Mouse (Mus musculus): ENCODE results near the gene Fam81b.

Fam81b gene

DNA sequence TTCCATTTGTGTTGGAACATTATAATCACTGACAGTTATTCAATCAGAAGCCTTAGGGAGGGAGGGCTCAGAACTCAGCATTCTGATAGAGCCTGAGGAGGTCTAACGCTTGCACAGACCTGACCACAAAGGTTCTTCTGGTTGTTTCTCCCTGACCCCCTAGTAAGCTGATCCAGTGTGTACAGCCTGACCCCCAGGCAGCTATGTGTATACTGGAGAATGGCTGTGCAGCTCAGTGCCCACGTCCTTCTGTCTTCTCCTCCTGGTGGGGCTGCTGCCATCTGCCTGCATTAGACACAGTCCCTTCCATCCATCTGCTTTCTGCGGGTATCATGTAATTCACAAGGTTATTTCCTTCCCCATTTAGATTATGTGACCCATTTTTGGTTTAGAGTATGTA, 115.7 kb downstream of the Fam81b start:
- DNase-seq = peak; percentile 73 to 80

DNA sequence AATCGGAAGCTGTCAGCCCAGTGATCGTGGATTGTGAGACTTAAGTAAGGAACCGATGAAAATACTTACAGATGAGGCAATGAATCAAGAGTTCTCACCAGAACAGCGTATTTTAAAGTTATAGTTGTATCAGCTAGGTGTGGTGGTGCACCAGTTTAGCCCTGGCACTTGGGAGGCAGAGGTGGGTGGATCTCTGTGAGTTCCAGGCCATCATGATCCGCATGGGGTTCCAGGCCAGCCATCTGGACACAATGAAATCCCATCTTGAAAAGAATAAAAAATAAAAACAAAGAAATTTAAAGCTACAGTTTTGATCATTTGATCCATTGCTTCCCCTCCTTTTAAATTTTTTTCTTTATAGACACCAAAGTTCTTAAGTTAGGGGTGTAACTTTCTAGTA, 117.2 kb downstream of the Fam81b start:
- peak; percentile 50 to 51 for DNase-seq

DNA sequence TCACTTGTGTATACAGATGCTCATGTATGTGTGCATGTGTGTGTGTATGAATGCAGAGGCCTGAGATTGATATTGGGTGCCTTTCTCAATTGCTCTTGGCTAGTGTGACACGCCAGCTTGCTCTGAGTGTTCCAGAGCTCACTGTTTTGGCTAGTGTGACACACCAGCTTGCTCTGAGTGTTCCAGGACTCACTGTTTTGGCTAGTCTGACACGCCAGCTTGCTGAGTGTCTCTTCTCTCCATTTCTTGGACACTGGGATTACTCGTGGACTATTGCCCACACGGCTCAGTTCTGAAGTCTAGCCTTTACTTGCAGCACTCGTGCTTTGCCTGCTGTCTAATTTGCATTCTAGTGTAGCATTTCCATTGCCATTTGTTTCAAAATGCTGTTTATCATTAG, 126.2 kb downstream of the Fam81b start:
- peak; percentile 51 to 66 for DNase-seq

DNA sequence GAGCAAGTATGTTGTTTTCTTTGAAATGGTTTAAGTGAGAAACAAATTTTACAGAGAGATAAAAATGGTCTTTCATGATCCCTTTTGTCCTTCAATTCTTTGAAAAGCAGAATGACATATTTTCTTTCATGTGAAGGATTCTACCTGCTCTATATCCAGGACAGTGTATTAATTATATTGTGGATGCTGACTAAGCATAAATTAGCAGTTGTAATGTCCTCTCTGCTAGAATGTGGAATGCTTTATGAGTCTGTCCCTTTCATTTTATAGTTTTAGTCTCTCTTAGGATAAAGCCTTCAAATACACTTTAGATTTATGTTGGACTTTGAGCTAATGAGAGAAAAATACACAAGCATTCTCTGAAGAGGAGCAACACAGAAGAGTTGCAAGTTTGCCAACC, 130.6 kb downstream of the Fam81b start:
- DNase-seq = no peak

DNA sequence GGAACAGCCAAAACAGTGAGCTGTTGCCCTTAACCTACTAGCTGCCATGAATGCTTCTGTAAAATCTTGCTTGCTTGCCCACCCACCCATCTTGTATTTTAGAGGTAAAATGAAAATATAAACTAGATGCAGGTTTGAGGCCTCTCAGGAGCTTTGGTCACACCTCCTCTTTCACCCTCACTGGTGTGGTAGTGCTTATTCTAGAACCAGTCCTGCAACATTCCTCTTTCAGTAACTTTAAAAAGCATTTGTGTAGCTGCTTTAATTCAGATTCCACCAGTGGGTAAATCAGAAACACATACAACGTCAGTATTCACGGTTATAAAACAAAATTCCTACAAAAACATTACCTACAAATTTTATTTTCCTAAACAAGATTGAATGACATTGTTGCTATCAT, 144.3 kb downstream of the Fam81b start:
- no peak for DNase-seq

DNA sequence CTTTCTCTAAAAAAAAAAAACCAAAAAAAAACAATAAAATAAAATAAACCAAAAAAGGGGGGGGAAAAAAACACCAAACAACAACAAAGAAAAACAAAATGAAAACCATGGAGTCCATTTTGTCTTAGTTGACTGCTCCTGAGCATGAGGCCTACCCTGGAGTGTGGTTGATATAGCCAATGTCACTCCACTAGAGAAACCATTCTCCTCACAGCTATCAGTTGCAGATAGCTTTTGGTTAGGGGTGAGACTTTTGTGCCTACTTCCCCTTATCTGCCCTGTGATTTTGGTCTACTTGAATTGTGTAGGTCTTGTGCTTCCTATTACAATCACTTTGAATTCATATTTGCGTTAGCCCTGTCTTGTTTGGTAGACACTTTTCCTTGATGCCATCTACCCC, 147.4 kb downstream of the Fam81b start:
- no peak for DNase-seq

DNA sequence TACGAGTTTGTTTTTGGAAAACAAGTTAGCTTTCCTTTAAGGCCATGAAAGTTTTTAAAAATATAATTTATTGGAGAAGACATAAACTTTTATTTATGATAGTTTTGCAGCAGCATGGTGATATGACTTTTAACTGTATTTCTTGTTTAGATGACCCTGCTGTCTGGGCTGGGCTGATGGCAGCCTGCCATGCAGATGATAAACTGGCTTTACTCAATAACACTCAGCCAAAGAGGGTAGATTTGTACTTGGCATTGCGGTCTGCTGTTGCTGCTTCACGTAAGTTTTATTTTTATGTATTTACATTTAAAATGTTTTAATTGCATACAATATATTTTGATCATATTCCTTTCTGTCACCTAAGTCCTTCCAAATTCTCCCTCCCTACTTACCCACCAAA, 147.8 kb downstream of the Fam81b start:
- DNase-seq = no peak
